Mouse (Mus musculus): Measurements from ENCODE around the gene Mettl14.

Mettl14 gene

GRCm38 (mm10) chr3:123322147-123322546 lies 63.8 kb downstream of the Mettl14 start:
- in situ Hi-C loops (cut with MboI, MseI) = loop anchor here (5.0 to 25.0 kb wide), 3 partner anchors 87 to 385 kb away; partner anchors contain the start of gene Synpo2

- in situ Hi-C loops (cut with MboI, MseI) = loop anchor here (5.0 to 25.0 kb wide), 3 partner anchors 87 to 384 kb away; partner anchors contain the start of gene Synpo2
Measured at GRCm38 (mm10) chr3:123321612-123322011, 64.3 kb downstream of the Mettl14 start.

GRCm38 (mm10) chr3:123320341-123320740 lies 65.6 kb downstream of the Mettl14 start:
- in situ Hi-C loops (cut with MboI, MseI) = loop anchor here (5.0 to 25.0 kb wide), 3 partner anchors 86 to 383 kb away; partner anchors contain the start of gene Synpo2

Measured in T-helper 1 cell (primary cell).